Mouse (Mus musculus): Measurements from ENCODE around the gene Dars.

The Dars gene

DNA sequence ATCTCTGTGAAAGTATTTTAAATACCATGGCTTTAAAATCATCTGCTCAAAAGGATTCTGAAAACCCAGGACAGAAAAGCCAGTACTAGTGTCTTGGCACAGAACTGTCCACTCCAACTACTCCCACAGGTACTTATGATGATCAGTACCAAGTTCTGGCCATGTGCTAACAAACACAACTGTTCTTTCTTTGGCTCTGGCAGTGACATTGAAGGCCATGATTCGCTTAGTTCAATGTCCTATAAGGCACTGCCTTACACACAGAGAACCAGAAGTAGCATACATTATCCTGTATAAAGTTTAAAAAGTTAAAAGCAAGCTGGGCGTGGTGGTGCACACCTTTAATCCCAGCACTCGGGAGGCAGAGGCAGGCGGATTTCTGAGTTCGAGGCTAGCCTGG is 6.0 kb downstream of the Dars start:
- no peak for DNase-seq (ENCODE audit: low read depth)

- DNase-seq (ENCODE audit: low read depth) = no peak
Measured at GRCm38 (mm10) chr1:128406846-128407245, 10.3 kb downstream of the Dars start.

DNA sequence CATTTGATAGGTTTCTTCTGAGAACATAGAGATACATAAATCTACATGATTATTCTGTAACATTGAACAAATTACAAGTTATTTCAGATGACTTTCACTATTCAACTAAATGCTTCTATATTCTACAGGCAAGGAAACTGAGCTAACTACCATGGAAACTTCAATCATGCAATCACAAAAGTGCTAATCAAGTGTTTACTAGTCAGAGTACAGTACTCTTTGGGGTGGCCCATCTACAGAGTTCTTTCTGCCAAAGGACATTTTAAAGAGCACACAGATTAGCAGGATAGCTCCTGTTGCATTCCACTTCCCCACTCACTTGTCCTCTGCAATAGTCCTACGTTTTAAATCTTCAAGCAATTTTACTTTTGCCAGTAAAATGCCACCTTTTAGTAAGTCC is 11.5 kb downstream of the Dars start:
- no peak for DNase-seq (ENCODE audit: low read depth)

GRCm38 (mm10) chr1:128405041-128405481 is 12.1 kb downstream of the Dars start:
- no peak for DNase-seq (ENCODE audit: low read depth)

DNA sequence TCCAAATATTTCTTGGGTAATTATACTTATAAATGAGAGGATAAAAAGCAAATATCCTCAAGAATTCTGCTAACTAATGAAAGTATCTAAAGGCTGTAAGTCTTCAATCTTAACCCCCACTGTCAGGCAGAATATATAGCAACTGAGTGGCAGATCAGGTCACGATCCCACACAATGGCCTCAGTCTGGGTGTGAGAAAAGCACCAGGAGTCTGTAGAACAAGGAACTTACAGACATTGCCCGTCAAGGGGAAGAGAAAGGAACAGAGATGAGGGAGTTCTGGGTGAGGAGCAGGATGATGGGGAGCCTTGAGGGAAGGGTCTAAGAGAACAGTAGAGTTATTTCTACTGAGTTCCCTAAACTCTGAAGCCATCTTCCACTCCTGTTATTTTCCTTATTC is 16.2 kb downstream of the Dars start:
- DNase-seq (ENCODE audit: low read depth) = no peak

GRCm38 (mm10) chr1:128399941-128400915 is 16.9 kb downstream of the Dars start:
- no peak for DNase-seq (ENCODE audit: low read depth)

DNA sequence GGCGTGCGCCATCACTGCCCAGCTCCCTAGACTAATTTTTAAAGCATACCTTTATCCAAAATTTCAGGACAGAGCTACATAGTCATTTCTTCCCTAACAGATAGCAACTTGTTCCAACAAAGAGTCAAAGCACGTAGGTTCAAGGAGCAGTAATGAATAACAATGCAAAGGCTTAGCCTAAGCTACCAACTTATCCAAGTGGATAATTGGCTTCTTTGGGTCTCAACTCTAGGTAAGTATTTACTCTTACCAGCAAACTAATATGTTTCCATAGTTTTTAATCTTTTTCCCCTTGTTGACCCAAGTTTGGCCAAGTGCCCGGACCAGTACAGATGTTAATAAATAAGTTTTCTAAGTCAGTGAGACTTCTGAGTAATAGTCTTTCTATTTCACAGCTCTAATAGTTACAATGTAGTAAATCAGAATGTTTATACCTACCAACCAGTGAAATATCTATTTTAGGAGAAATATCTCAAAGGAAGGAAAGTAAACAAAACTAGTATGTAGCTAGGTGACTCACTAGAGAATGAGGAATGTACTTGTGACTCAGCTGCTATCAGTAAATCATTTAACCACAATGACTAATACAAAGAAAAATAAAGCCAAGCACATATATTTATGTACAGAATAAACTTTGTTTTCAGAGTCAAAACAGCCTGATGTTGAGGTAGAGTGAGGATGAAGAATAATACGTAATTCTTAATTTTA is 18.3 kb downstream of the Dars start:
- no peak for DNase-seq (ENCODE audit: low read depth)

GRCm38 (mm10) chr1:128394657-128395056 is 22.5 kb downstream of the Dars start:
- no peak for DNase-seq (ENCODE audit: low read depth)

DNA sequence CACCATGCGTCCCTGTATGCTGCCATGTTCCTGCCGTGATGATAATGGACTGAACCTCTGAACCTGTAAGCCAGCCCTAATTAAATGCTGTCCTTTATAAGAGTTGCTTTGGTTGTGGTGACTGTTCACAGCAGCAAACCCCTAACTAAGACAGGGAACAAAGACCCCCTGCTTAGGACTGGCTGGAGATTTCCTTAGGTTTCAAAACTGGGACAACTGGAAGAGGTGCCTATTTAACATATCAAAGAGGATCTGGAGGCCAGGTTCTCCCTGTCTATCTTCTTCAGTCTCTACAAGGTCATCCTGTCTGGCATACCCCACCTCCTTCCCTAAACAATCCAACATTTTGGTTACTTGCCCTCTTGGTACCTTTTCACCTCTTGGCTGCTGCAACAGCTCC is 24.8 kb downstream of the Dars start:
- DNase-seq (ENCODE audit: low read depth) = no peak

- DNase-seq (ENCODE audit: low read depth) = no peak
Measured at GRCm38 (mm10) chr1:128386487-128386886, 30.7 kb downstream of the Dars start.

GRCm38 (mm10) chr1:128376841-128377240 is 40.3 kb downstream of the Dars start:
- DNase-seq (ENCODE audit: low read depth) = no peak

GRCm38 (mm10) chr1:128372143-128372860 is 44.9 kb downstream of the Dars start:
- no peak for DNase-seq (ENCODE audit: low read depth)

DNA sequence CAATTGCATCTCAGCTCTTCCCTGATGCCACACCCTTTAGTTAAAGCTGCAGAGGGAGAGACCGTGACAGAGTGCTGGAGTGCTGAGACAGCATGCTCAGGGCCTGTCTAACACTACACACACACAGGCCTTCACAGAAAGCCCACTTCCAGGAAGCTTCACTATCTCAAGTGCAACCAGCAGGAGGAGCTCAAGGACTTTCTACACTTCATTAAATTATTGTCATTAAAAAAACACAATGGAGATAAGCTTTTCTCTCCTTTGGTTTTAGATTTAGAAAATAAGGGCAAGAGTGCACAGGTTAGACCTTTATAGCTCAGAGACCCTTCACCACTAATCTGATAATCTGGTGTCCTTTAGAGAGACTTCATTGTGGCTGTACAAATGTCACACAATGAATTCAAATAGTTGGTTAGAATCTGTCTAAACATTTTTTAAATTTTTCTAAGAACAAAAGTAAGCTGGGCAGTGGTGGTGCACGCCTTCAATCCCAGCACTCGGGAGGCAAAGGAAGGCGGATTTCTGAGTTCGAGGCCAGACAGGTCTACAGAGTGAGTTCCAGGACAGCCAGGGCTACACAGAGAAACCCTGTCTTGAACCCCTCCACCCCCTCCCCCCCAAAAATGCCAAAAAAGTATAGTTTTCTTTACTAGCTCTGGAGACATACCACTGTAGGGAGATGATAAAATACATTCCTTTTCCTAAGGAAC is 48.3 kb downstream of the Dars start:
- peak; percentile 70 for DNase-seq (ENCODE audit: low read depth)

DNA sequence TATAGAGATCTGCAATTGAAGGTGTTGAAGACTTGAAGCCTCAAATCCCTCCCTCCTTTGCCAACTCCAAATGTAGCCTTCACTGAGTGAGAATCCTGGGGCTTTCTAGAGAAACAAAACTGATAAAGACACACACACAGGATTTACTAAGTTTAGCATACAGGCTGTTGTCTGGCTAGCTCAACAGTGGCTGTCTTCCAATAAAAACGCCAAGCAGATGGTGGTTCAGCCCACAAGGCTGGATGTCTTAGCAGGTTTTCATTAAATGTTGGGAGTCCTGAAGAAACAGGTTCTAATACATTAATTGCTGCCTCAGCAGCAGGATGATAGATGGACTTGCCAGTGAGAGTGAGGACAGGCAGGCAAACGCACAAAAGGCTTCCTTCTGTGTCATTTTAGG is 56.6 kb downstream of the Dars start:
- DNase-seq (ENCODE audit: low read depth) = no peak

GRCm38 (mm10) chr1:128359554-128360376 is 57.4 kb downstream of the Dars start, which contains the start of gene Mcm6:
TSS of gene Mcm6 (minus strand) at chr1:128359664.
- DNase-seq (ENCODE audit: low read depth) = peak; percentile 94

GRCm38 (mm10) chr1:128358916-128359553 is 58.1 kb downstream of the Dars start:
- no peak for DNase-seq (ENCODE audit: low read depth)

- no peak for DNase-seq (ENCODE audit: low read depth)
Measured at GRCm38 (mm10) chr1:128358276-128358675, 58.9 kb downstream of the Dars start.

DNA sequence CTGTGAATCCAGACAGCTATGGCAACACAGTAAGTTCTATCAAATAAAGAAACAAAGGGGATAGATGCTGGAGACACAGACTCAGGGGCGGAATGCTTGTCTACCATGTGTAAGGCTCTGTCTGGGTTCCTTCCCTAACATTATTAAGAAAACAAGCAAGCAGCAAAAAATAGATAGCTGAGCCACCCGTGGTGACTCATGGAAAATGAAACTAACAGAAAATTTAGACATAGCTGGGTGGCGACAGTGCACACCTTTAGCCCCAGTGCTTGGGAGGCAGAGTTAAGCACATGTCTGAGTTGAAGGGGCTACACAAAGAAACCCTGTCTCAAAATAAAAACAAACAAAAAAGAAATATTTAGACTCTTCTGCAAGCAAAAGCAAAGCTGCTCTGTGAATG is 59.7 kb downstream of the Dars start:
- DNase-seq (ENCODE audit: low read depth) = peak; percentile 35

DNA sequence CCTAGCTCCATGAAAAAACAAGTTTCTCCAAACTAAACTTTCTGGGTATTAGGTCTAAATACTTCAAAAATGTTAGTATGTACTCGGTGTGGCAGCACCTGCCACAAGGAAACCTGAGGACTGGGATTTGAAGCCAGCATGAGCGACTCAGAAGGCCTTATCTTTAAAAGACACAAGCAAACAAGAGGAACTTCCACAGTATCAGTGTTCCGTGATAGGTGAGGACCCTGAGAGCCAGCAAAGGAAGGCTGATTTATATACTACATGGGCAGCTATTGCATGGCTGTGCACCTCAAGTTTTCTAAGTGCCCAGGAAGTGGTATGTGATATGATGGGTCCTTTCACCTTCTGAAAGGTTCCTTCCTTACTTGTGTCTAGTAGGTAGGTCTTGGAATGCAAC is 64.1 kb downstream of the Dars start:
- no peak for DNase-seq (ENCODE audit: low read depth)

GRCm38 (mm10) chr1:128344232-128344631 is 72.9 kb downstream of the Dars start:
- DNase-seq (ENCODE audit: low read depth) = no peak
